Mouse (Mus musculus): ENCODE measurements around the gene Btbd6. TPM values are rescaled to one million over a fixed set of nuclear protein-coding genes. Genes with fewer than 3 reads are reported as not detected.

The Btbd6 gene
- polyA plus RNA-seq, 1 experiment, result 61.6 TPM

GRCm38 (mm10) chr12:112959421-112959820, 16.9 kb upstream of the Btbd6 start:
- WGBS, result 71% methylated on average over 8 of the region's 8 CpGs
- no peaks in the 10 kb centered on the region for H3K27me3 ChIP-seq (ENCODE audit: control insufficient read depth, insufficient read depth, low read length)
- peaks cover 22% of the 10 kb centered on the region for H3K4me1 ChIP-seq (ENCODE audit: control insufficient read depth, insufficient read depth, low read length)
- no peak for TF ChIP-seq POLR2A (IDR thresholded peaks at IDR 0.05; ENCODE audit: borderline replicate concordance, insufficient read depth, low read length)
- TF ChIP-seq CTCF (IDR thresholded peaks at IDR 0.05; ENCODE audit: borderline replicate concordance, insufficient read depth, low read depth, low read length), result no peak
- H3K27ac ChIP-seq (ENCODE audit: insufficient read depth, low read length), result no peak overlapping the region
- H3K4me3 ChIP-seq (replicated peaks; ENCODE audit: insufficient read depth, low read depth, low read length), result no peak overlapping the region
- no peak for DNase-seq

GRCm38 (mm10) chr12:112961428-112961827, 14.9 kb upstream of the Btbd6 start:
- DNase-seq, result peak; percentile 72 to 83
- Histone ChIP-seq H3K27me3 (ENCODE audit: control insufficient read depth, insufficient read depth, low read length) (no peaks in the 10 kb centered on the region), H3K27ac (ENCODE audit: insufficient read depth, low read length) (peak overlapping the region; percentile 37), H3K4me3 (replicated peaks; ENCODE audit: insufficient read depth, low read depth, low read length) (no peak overlapping the region), H3K4me1 (ENCODE audit: control insufficient read depth, insufficient read depth, low read length) (peaks cover 31% of the 10 kb centered on the region)
- 4% methylated on average over 7 of the region's 7 CpGs for WGBS
- TF ChIP-seq CTCF (IDR thresholded peaks at IDR 0.05; ENCODE audit: borderline replicate concordance, insufficient read depth, low read depth, low read length) (no peak), POLR2A (IDR thresholded peaks at IDR 0.05; ENCODE audit: borderline replicate concordance, insufficient read depth, low read length) (no peak)

GRCm38 (mm10) chr12:112961872-112962271, 14.4 kb upstream of the Btbd6 start:
- no peak for DNase-seq
- no peaks in the 10 kb centered on the region for H3K27me3 ChIP-seq (ENCODE audit: control insufficient read depth, insufficient read depth, low read length)
- TF ChIP-seq POLR2A (IDR thresholded peaks at IDR 0.05; ENCODE audit: borderline replicate concordance, insufficient read depth, low read length), result no peak
- no peak for TF ChIP-seq CTCF (IDR thresholded peaks at IDR 0.05; ENCODE audit: borderline replicate concordance, insufficient read depth, low read depth, low read length)
- H3K4me1 ChIP-seq (ENCODE audit: control insufficient read depth, insufficient read depth, low read length), result peaks cover 35% of the 10 kb centered on the region
- 28% methylated on average over 5 of the region's 5 CpGs for WGBS
- H3K4me3 ChIP-seq (replicated peaks; ENCODE audit: insufficient read depth, low read depth, low read length), result no peak overlapping the region
- H3K27ac ChIP-seq (ENCODE audit: insufficient read depth, low read length), result peak overlapping the region; percentile 37

GRCm38 (mm10) chr12:112965783-112966182, 10.5 kb upstream of the Btbd6 start:
- peak; percentile 48 to 56 for DNase-seq
- Histone ChIP-seq H3K27me3 (ENCODE audit: control insufficient read depth, insufficient read depth, low read length) (no peaks in the 10 kb centered on the region), H3K27ac (ENCODE audit: insufficient read depth, low read length) (no peak overlapping the region), H3K4me1 (ENCODE audit: control insufficient read depth, insufficient read depth, low read length) (peaks cover 29% of the 10 kb centered on the region), H3K4me3 (replicated peaks; ENCODE audit: insufficient read depth, low read depth, low read length) (no peak overlapping the region)
- TF ChIP-seq POLR2A (IDR thresholded peaks at IDR 0.05; ENCODE audit: borderline replicate concordance, insufficient read depth, low read length) (no peak), CTCF (IDR thresholded peaks at IDR 0.05; ENCODE audit: borderline replicate concordance, insufficient read depth, low read depth, low read length) (no peak)
- 26% methylated on average over 13 of the region's 13 CpGs for WGBS

GRCm38 (mm10) chr12:112968943-112969342, 7.3 kb upstream of the Btbd6 start:
- TF ChIP-seq CTCF (IDR thresholded peaks at IDR 0.05; ENCODE audit: borderline replicate concordance, insufficient read depth, low read depth, low read length), result no peak
- no peak for TF ChIP-seq POLR2A (IDR thresholded peaks at IDR 0.05; ENCODE audit: borderline replicate concordance, insufficient read depth, low read length)
- Histone ChIP-seq H3K27ac (ENCODE audit: insufficient read depth, low read length) (no peak overlapping the region), H3K27me3 (ENCODE audit: control insufficient read depth, insufficient read depth, low read length) (no peaks in the 10 kb centered on the region), H3K4me3 (replicated peaks; ENCODE audit: insufficient read depth, low read depth, low read length) (no peak overlapping the region), H3K4me1 (ENCODE audit: control insufficient read depth, insufficient read depth, low read length) (peaks cover 13% of the 10 kb centered on the region)
- 56% methylated on average over 8 of the region's 8 CpGs for WGBS
- no peak for DNase-seq

- no peak for DNase-seq
- Histone ChIP-seq H3K27me3 (ENCODE audit: control insufficient read depth, insufficient read depth, low read length) (no peaks in the 10 kb centered on the region), H3K27ac (ENCODE audit: insufficient read depth, low read length) (no peak overlapping the region), H3K4me3 (replicated peaks; ENCODE audit: insufficient read depth, low read depth, low read length) (no peak overlapping the region), H3K4me1 (ENCODE audit: control insufficient read depth, insufficient read depth, low read length) (peaks cover 13% of the 10 kb centered on the region)
- WGBS, result 72% methylated on average over 6 of the region's 6 CpGs
- TF ChIP-seq CTCF (IDR thresholded peaks at IDR 0.05; ENCODE audit: borderline replicate concordance, insufficient read depth, low read depth, low read length), result no peak
- TF ChIP-seq POLR2A (IDR thresholded peaks at IDR 0.05; ENCODE audit: borderline replicate concordance, insufficient read depth, low read length), result no peak
Observed at GRCm38 (mm10) chr12:112969616-112970015, 6.7 kb upstream of the Btbd6 start.

GRCm38 (mm10) chr12:112974736-112975135, 1.5 kb upstream of the Btbd6 start:
- H3K4me1 ChIP-seq (ENCODE audit: control insufficient read depth, insufficient read depth, low read length), result peaks cover 21% of the 10 kb centered on the region
- no peak overlapping the region for H3K27ac ChIP-seq (ENCODE audit: insufficient read depth, low read length)
- H3K4me3 ChIP-seq (replicated peaks; ENCODE audit: insufficient read depth, low read depth, low read length), result no peak overlapping the region
- 86% methylated on average over 9 of the region's 9 CpGs for WGBS
- DNase-seq, result no peak
- TF ChIP-seq POLR2A (IDR thresholded peaks at IDR 0.05; ENCODE audit: borderline replicate concordance, insufficient read depth, low read length), result no peak
- TF ChIP-seq CTCF (IDR thresholded peaks at IDR 0.05; ENCODE audit: borderline replicate concordance, insufficient read depth, low read depth, low read length), result no peak
- no peaks in the 10 kb centered on the region for H3K27me3 ChIP-seq (ENCODE audit: control insufficient read depth, insufficient read depth, low read length)

- WGBS, result 17% methylated on average over 12 of the region's 12 CpGs
- peaks cover 21% of the 10 kb centered on the region for H3K4me1 ChIP-seq (ENCODE audit: control insufficient read depth, insufficient read depth, low read length)
Observed at GRCm38 (mm10) chr12:112977156-112977555, 874 bp downstream of the Btbd6 start.

More at GRCm38 (mm10) chr12:112977156-112977555, 874 bp downstream of the Btbd6 start:
- Histone ChIP-seq H3K27ac (ENCODE audit: insufficient read depth, low read length) (peak overlapping the region; percentile 90), H3K4me3 (replicated peaks; ENCODE audit: insufficient read depth, low read depth, low read length) (peak overlapping the region; percentile 84), H3K27me3 (ENCODE audit: control insufficient read depth, insufficient read depth, low read length) (no peaks in the 10 kb centered on the region)
- no peak for DNase-seq
- no peak for TF ChIP-seq POLR2A (IDR thresholded peaks at IDR 0.05; ENCODE audit: borderline replicate concordance, insufficient read depth, low read length)
- no peak for TF ChIP-seq CTCF (IDR thresholded peaks at IDR 0.05; ENCODE audit: borderline replicate concordance, insufficient read depth, low read depth, low read length)

All from cerebellum, adult 2 months (tissue).